Mouse (Mus musculus) NIH3T3 (cell line): ENCODE measurements at regions not wholly inside any gene's neighbourhood (a gene's known extent, or its start where the extent isn't known, plus 50 kb on each side); places are given as distances from the start of the nearest gene placed in this dataset.
A peak's percentile ranks its signal among the peaks of the same experiment; 100 is the strongest.
"Not testable (repeated sequence)": the region's sequence is repeated elsewhere in the genome, so short reads cannot be mapped to it uniquely, and the experiment has no call there.

Experiments
- DNase-seq: peaks from one replicate; pipeline ENCODE4 v3.0.0-alpha.2; 2012; ENCODE audit warnings: low read depth

DNA sequence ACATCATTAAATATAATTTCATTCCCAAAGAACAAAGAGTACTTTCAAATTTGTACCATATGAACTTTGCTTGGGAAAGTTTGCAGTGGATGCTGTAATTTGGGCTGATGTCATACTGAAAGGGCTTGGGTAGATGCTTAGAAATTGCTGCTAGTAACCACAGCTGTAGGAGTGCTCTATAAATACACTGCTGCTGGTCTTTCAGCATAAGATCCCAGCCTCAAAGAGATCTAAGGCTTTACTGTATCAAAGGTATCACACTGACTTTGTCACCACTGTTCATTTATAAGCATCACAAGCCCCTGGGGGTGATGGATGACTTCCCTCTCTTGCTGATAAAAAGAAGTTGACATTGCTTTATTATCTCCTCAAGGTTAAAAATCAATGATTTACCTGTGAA is 497.2 kb downstream of the Pla2g4a start:
- DNase-seq: no peak

DNA sequence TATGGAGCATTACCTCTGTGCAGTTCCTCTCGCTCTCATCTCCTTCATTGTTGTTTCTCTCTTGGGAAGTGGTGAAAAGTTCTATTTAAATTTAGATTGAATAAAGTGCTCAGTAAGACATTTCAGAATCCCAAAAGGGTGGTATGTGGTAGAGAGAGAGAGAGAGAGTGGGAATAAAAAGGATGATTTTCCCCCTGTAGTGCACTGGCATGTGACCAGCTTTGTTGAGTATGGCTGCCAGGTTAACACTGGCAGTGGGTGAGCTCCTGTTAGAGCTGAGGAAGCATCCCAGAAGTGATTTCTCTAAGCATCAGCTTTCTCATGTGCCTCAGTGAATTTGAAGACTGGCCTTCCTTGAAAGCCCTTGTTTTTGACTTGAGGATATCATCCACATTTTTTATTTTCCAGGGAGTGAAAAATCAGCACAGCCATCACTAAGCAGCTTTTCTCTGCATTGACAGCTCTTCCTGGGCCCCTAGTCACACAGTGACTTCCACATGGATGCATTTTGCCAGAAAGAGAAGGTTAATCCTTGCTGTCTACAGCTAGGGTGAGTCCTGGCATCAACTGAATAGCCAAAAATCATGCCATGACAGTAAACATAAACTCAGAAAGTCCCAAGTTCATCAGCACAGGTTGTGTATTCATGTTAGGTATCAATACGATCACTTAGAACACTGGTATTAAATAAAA is 511.1 kb downstream of the Pla2g4a start:
- DNase-seq: no peak

- DNase-seq: no peak
Measured at GRCm38 (mm10) chr1:149448516-149448915, 512.6 kb downstream of the Pla2g4a start.

DNA sequence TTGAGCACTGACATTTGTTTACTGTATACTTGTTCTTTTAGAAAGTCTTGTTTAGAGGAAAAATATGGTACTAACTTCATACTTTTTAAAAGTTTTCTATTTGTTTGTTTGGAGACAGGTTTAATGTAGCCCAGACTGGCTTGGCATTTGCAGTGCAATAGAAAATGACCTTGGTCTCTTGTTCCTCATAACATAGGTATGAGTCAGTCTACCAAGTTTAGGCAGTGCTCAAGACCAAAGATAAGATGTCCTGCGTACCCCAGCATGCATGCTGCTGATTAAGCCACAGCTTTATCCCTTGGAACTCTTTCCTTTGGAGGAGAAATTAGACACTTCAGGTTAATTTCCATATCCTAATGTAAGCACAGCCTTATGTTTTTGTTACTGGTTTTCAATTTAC is 550.1 kb downstream of the Pla2g4a start:
- DNase-seq: no peak

DNA sequence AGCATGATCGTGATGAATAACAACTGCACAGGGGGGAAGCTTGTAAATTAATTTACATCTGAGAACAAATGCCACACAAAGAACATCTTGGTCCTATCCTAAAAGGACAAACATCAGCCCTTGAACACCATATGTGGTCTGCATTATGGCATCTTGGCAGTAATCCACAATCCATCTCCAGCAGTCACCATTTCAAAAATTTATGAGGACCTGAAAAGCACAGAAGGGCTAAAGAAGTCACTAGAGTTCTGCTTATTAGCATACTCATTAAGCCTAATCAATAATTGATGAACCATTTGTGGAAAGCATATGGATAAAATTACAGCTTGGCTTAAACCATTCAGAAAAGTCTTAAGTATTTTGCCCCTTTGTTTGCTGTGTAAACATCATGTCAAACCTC is 555.7 kb downstream of the Pla2g4a start:
- no peak for DNase-seq

DNA sequence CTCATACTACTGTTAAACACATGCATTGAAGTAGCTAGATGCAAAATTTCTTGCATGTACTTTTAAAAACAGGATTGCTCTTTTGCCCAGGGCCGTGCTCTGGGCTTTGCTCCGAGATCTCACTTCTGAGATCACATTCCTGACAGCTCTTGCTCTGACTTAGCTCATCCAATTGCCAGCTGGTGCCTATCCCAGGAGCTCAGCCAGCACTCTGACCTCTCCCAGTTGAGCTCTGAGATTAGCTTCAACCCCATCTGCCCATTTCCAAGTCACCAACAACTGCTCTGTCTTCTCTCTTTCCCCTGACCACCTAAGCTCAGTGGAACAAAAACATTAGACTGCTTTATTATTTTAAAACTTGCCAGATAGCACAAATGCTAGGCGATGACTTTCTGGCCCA is 572.4 kb downstream of the Pla2g4a start:
- no peak for DNase-seq

- no peak for DNase-seq
Measured at GRCm38 (mm10) chr1:149351338-149351907, 609.7 kb downstream of the Pla2g4a start.

DNA sequence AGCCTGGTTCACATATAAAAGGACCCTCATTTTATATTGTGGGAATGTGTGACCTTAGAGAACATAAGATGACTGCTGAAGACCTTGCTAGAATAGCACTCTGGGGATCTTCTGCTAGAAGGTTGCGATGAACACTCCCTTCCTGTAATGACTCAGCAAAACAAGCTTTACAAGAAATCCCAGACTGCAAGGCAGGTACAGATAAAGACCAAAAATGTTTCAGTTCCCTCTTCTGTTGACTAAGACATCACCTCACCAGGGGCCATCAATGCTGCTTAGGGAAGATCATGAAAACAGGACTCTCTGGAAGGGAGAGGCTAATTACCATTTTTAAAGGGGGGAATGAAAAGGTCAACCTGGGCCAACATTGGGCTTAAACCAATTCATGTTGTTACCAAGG is 613.7 kb downstream of the Pla2g4a start:
- DNase-seq: no peak

- no peak for DNase-seq
Measured at GRCm38 (mm10) chr1:149338158-149338557, 622.9 kb downstream of the Pla2g4a start.

DNA sequence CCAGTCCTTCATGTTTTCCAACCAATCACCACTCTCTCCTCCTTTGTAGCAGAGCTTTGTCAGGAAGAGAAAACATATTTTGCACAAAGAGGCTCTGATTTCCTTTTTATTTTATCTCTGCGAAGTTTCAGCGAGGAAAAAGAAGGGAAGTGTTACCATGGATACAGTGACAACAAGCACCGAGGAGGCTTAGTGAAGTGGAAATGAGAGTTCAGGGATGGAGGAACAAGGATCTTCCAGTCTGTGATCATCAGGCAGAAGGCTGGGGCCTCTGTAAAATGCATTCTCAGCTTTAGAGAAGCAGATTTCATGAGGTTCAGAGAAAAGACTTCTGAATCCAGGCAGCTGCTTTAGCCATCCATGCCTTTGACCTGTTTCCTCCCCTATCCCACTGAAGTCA is 628.9 kb downstream of the Pla2g4a start:
- DNase-seq: no peak

- DNase-seq: no peak
Measured at GRCm38 (mm10) chr1:149327171-149327570, 633.9 kb downstream of the Pla2g4a start.

DNA sequence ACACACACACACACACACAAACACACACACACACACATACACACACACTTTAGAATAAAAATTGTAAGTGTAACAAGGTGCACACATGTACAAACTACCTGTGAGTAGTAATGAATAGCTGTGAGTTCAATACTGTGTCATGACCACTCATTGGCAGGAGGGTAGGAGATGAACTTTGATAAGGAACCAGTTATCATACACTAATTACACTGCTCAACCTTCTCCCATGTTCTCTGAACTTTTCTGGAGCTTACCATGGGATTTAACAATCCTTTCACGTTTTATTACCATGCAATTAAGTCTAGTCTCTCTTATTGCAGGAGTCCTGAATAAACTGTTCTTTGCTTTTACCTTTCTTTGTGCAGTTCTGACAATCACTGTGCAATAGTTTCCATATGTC is 638.0 kb downstream of the Pla2g4a start:
- DNase-seq: no peak

DNA sequence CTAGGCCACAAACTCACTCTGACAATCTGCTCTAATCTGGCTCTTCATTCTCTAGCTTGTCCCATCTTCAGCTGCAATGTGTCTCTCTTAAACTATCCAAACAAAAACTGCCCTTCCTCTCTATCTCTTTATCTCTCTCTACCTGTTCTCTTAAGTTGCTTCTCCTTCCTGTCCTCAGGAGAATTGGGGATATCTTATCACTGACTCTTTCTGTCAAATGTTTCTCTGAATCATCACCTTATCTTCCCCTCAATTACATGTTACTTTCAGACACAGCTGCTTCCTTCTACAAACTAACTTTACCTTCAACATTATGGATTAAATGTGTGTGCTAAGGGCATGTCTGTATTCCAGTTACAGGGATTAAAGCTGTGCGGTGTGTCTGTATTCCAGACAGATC is 671.4 kb downstream of the Pla2g4a start:
- no peak for DNase-seq

GRCm38 (mm10) chr1:149274932-149275331 is 686.2 kb downstream of the Pla2g4a start:
- no peak for DNase-seq

DNA sequence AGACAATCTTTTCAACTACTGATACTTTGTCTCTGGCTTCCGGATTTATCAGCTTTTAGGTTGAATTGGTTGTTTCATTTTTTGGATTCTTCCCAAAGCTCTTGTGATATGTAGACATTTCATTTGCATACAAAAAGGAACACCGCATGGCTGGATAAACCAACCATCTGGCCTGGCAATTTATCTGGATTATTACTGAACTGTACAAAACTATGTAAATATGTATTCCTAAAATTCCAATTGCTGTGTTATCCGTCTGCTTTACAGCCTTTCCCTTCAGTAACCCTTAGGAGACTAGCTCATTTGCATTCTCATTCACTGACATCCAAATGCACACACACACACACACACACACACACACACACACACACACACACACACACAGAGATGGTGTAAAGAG is 704.2 kb downstream of the Pla2g4a start:
- DNase-seq: no peak

GRCm38 (mm10) chr1:149254141-149254540 is 706.9 kb downstream of the Pla2g4a start:
- DNase-seq: peak; percentile 67

DNA sequence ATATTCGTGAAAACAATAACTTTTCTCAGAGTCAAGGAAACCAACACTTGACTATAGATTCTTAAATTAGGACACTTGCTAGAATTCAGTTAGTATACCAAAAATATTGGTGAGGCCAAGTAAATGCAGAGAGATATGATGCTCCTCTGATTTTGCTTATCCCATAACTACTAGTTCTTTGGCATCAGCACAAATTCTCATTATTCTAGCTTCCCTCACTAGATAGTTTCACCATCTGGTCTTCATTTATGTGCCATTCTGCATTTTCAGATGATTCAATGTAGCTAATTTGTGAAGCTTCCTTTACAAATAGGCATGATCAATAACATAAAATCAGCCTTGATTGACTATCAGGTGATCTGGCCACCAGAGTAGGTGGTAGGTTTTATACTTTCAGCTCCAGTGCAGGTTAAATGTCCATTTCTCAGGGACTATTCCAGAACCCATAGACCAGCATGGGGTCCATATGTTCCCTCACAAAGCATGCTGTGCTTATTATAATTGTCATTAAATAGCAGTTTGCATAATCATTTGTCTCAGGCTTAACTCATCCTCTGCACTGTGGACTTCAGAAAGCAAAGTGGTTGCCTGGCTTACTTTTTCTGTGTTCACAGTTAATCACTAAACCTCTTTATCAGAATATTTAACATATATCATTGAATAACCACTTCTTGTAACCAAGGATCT is 722.6 kb downstream of the Pla2g4a start:
- no peak for DNase-seq

DNA sequence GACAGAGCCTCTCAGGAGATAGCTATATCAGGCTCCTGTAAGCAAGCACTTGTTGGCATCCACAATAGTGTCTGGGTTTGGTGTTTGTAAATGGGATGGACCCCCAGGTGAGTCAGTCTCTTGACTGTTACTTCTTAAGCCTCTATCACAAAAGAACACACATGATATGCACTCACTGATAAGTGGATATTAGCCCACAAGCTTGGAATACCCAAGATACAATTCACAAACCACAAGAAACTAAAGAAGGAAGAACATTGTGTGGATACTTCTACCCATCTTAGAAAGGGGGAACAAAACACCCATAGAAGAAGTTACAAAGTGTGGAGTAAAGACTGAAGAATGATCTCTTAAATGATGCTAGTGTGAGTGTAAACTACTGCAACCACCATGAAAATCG is 733.9 kb downstream of the Pla2g4a start:
- DNase-seq: not testable (repeated sequence)

DNA sequence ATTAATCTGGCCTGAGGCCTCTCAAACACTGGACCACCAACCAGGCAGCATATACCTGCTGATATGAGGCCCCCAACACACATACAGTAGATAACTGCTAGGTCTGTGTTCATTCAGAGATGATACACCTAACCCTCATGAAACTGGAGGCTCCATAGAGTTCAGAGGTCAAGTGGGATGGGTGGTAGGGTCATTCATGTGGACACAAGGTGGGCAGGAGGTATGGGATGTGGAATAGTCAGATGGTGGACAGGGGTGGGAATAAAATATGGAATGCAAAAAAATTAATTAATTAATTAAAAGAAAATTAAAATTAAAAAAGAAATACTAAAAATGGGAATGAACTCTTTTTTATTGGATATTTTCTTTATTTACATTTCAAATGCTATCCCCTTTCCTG is 734.7 kb downstream of the Pla2g4a start:
- no peak for DNase-seq

DNA sequence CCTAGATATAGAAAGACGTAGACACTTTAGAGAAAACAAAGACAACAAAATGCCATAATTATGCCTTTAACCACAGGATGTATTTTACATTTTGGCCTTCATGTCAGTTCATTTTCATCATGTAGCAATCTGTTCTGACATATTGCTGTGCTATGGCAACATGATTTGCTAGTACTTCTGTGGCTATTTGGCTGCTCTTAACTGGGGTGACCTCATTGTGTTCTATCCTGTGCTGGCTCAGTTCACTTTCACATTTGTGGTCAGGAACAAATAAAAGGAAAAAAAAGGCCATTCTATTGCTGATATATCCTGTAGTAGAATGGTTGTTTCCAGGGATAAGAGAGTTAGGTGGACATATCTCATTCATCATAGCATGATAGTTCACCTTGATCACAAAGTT is 758.5 kb downstream of the Pla2g4a start:
- DNase-seq: no peak

DNA sequence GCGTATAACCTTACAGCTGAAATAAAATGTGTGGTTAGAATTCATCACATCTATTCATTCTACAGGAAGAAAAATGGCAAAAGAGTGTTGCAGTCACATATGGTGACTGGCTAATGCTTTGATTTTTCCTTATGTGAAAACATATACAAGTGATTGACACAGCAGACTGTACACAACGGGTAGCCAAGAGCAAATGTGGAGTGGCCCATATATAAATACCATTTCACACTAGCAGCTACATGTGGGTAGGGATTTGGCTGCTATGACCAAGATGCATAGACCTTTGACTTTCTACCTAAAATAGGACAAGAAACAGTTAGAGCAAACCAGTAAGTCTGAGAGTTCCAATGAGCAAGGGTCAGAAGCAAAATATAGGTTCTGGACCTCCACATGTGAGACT is 761.8 kb downstream of the Pla2g4a start:
- DNase-seq: no peak

- no peak for DNase-seq
Measured at GRCm38 (mm10) chr1:149198854-149199253, 762.2 kb downstream of the Pla2g4a start.
